Mouse (Mus musculus) lung, adult 2 months (tissue): Measurements from ENCODE around the gene Unc13a.

Experiments used
- CTCF ChIP-seq: fragments of 200-500 bp; IDR thresholded peaks from 2 replicates; pipeline ENCODE4 v1.5.1; 2011; ENCODE audit warnings: mild to moderate bottlenecking, low read length, control low read depth; ENCODE audit not compliant: insufficient read depth
- POLR2A ChIP-seq: fragments of 200-500 bp; IDR thresholded peaks from 2 replicates; pipeline ENCODE4 v1.6.1; 2011; ENCODE audit warnings: low read depth, mild to moderate bottlenecking, control low read depth, low read length, borderline replicate concordance; ENCODE audit errors: extremely low read depth

DNA sequence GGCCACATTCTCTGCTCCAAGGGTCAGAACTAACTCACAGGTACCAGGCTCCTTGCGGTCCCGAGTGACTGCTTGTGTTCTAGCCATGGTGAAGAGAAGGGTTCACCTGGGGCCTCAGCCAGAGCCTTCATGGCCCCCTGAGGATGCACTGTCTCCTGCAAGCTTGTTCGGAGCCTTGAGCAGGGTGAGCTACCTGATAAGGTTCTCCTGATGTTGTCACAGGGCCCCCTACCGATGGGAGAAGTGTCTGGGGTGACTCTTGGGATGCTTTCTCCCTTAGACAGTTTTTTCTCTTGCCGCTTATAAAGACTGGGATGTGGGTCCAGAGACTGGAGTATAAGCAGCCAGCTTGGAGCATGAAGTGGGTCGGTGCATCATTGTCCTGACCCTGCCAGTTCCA lies 75.2 kb downstream of the Unc13a start:
- TF ChIP-seq POLR2A (no peak), CTCF (no peak)
